Mouse (Mus musculus) heart, embryonic 13.5 days (tissue): ENCODE data around the gene Sec61a2. TPM values are rescaled to one million over a fixed set of nuclear protein-coding genes. Genes with fewer than 3 reads are reported as not detected.

ENCODE experiments used
- ATAC-seq: fragments of 200-750 bp; cut with Nextera tagmentation; 2 replicates; pipeline ENCODE4 v1.8.0; 2017; ENCODE audit warnings: moderate TSS enrichment; ENCODE audit not compliant: insufficient number of reproducible peaks, low FRiP score, low TSS enrichment; ENCODE audit errors: extremely low read depth
- H3K27ac ChIP-seq: fragments of 300-500 bp; sonication (generic); replicated peaks from 2 replicates; pipeline ENCODE4 v1.5.1; 2015; ENCODE audit warnings: moderate library complexity, mild to moderate bottlenecking, inconsistent platforms
- H3K27me3 ChIP-seq: fragments of 300-500 bp; sonication (generic); replicated peaks from 2 replicates; pipeline ENCODE4 v1.6.1; 2015; ENCODE audit warnings: mild to moderate bottlenecking, inconsistent platforms
- H3K36me3 ChIP-seq: fragments of 300-500 bp; sonication (generic); 2 replicates; pipeline ENCODE4 v1.6.1; 2015; ENCODE audit warnings: mild to moderate bottlenecking, inconsistent platforms
- H3K4me1 ChIP-seq: fragments of 300-500 bp; sonication (generic); 2 replicates; pipeline ENCODE4 v1.6.1; 2015; ENCODE audit warnings: inconsistent platforms
- H3K4me2 ChIP-seq: fragments of 300-500 bp; sonication (generic); 2 replicates; pipeline ENCODE4 v1.6.1; 2015; ENCODE audit warnings: inconsistent platforms, mild to moderate bottlenecking, moderate library complexity
- H3K4me3 ChIP-seq: fragments of 300-500 bp; sonication (generic); 2 replicates; pipeline ENCODE4 v1.5.1; 2015; ENCODE audit warnings: moderate library complexity, mild to moderate bottlenecking, inconsistent platforms
- H3K9ac ChIP-seq: fragments of 300-500 bp; sonication (generic); 2 replicates; pipeline ENCODE4 v1.6.1; 2015; ENCODE audit warnings: inconsistent platforms, mild to moderate bottlenecking, moderate library complexity
- H3K9me3 ChIP-seq: fragments of 300-500 bp; sonication (generic); 2 replicates; pipeline ENCODE4 v1.6.1; 2016; ENCODE audit warnings: inconsistent platforms
- WGBS: fragments of 180-500 bp; shearing (Covaris S2); methylation state at CpG from one replicate; pipeline ENCODE4 v1.1.7; 2015; ENCODE audit warnings: mixed read lengths; 5-methylcytosine and 5-hydroxymethylcytosine counted together
- polyA plus RNA-seq: library from polyadenylated mRNA; unstranded; fragments of >200 nt; fragmentation: Nextera tagmentation; extraction: Ambion mirVana; gene quantifications from 2 replicates; pipeline ENCODE4 v1.2.1, GENCODE M21; 2015

Gene Sec61a2
- polyA plus RNA-seq = 49.2 and 50.0 TPM in 2 replicates

DNA sequence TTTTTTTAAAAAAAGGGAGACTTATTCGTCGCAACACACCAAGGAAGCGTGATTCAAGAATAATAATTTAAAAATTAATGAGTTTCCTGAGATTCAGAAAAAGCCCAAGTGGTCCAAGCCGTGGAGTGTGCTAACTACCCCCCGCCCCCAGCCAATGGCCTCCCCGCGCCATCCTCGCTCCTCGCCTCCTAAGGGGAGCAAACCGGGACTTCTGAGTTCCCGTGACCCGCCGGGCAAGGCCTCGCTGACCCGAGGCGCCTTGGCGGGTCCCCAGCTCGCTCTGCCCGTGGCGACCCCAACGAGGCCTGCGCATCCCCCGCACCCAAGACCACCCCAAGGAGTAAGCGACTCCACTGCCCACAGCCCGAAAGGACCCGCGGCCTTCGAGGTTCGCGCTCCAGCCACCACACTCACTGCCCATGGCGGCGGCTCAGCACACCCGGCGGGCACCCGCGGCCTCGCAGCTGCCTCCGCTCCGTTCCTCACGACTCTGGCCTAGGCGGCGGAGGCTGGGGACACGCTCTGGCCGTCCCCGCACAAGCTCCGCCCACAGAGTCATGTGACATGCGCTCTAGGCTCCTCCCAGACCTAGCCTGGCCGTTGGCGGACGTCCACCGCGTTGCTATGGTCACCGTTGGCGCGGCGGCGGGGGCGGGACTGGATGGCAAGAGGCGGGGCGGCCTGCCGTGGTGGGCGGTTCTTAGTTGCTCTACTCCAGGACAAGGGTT, at the start of gene Sec61a2:
TSS of gene Sec61a2 (minus strand) at position 590 of the 728 bp plus-strand sequence.
- Histone ChIP-seq H3K27ac (peak within 1 kb of the TSS; percentile 92), H3K9ac (peak within 1 kb of the TSS; percentile 95), H3K27me3 (no peaks in the 10 kb centered on the region), H3K4me3 (peak within 1 kb of the TSS; percentile 93), H3K36me3 (peaks cover 23% of the 10 kb centered on the region), H3K4me2 (peak within 1 kb of the TSS; percentile 72), H3K4me1 (peaks cover 10% of the 10 kb centered on the region), H3K9me3 (no peaks in the 10 kb centered on the region)
- under 1% methylated on average over 62 of the region's 62 CpGs for WGBS
- peak; percentile 100 for ATAC-seq

DNA sequence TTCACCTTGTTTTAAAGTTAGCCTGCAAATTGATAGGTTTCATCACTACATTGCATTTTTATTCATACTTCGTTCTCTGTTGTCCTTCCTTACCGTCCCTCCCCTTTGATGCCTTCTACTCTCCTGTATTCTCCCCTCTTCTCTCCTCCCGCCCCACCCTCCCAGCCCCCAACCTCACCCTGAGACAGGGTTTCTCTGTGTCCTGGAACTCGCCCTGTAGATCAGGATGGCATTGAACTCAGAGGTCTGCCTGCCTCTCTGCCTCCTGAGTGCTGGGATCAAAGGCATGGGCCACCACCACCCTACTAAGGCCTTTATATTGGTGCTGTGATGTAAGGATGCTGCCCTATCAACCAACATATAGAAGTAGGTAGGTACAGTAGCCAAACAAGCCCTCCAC, 47.8 kb upstream of the Sec61a2 start:
- ATAC-seq = no peak
- Histone ChIP-seq H3K4me2 (peak overlapping the region; percentile 87), H3K9ac (peak overlapping the region; percentile 81), H3K4me3 (peak overlapping the region; percentile 69), H3K27me3 (no peaks in the 10 kb centered on the region), H3K27ac (no peak overlapping the region), H3K9me3 (no peaks in the 10 kb centered on the region), H3K4me1 (0 out of 2 replicates have a peak, but pooled peaks cover 6% of the 10 kb centered on the region), H3K36me3 (no peaks in the 10 kb centered on the region)
- WGBS = 34% methylated on average over 4 of the region's 4 CpGs

DNA sequence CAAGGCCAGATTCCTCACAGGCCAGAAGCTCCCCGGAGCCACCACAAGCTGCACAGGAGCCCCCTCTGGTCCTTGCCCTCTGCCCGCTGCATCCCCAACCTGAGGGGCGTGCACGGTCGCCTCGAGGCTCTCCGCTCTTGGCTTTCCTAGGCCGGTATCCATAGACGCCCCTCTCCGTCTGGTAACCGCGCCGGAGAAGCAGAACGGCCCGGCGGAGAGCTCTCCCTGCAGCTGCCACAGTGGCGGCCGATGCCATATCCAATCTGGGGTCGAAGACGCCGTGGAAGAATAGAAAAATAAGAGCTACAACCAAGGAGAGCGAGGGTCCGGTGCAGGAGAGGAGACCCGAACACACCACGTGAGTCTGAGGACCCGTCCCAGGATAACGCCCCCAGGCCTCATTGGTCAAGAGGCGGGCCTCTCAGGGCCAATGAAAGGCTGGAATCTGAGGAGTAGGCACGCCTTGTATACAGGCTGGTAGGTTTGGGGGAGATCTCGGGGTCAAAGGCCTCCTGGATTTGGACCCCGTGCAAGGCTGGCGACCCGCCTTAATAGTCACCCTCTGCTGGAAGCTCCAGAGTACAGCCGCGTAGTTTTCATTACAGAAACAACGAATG, 47.3 kb upstream of the Sec61a2 start, which contains the start of gene Dhtkd1:
TSS of gene Dhtkd1 (minus strand) at position 377 of the 617 bp plus-strand sequence.
- H3K27ac ChIP-seq = no peak within 1 kb of the TSS
- H3K4me3 ChIP-seq = peak within 1 kb of the TSS; percentile 69
- peak; percentile 81 for ATAC-seq
- H3K4me1 ChIP-seq = 0 out of 2 replicates have a peak, but pooled peaks cover 6% of the 10 kb centered on the region
- peak within 1 kb of the TSS; percentile 81 for H3K9ac ChIP-seq
- no peaks in the 10 kb centered on the region for H3K27me3 ChIP-seq
- peak within 1 kb of the TSS; percentile 87 for H3K4me2 ChIP-seq
- under 1% methylated on average over 36 of the region's 36 CpGs for WGBS
- H3K9me3 ChIP-seq = no peaks in the 10 kb centered on the region
- H3K36me3 ChIP-seq = no peaks in the 10 kb centered on the region

DNA sequence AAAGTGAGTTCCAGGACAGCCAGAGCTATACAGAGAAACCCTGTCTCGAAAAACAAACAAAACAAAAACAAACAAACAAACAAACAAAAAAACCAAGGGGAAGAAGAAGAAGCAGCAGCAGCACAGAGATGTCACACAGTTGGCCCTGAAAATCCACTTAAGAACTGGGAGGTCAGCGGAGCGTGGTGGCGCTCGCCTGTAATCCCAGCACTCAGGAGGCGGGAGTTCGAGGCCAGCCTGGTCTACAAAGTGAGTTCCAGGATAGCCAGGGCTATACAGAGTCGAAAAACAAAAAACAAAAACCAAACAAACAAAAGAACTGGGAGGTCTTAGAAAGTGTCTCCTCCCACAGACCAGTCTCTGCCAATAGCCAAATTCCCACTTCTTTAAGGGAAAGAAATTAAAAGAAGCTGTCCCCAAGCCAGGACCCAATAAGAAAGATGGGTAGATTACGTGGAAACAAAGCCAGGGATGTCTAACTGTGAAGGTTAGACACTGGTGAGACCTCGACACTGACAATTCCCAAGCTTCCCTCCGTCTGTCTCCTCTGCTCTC, 46.7 kb upstream of the Sec61a2 start:
- 54% methylated on average over 11 of the region's 11 CpGs for WGBS
- H3K4me2 ChIP-seq = peak overlapping the region; percentile 87
- ATAC-seq = no peak
- H3K4me3 ChIP-seq = peak overlapping the region; percentile 69
- no peak overlapping the region for H3K27ac ChIP-seq
- H3K27me3 ChIP-seq = no peaks in the 10 kb centered on the region
- no peaks in the 10 kb centered on the region for H3K9me3 ChIP-seq
- H3K36me3 ChIP-seq = no peaks in the 10 kb centered on the region
- H3K9ac ChIP-seq = peak overlapping the region; percentile 81
- H3K4me1 ChIP-seq = 0 out of 2 replicates have a peak, but pooled peaks cover 6% of the 10 kb centered on the region

DNA sequence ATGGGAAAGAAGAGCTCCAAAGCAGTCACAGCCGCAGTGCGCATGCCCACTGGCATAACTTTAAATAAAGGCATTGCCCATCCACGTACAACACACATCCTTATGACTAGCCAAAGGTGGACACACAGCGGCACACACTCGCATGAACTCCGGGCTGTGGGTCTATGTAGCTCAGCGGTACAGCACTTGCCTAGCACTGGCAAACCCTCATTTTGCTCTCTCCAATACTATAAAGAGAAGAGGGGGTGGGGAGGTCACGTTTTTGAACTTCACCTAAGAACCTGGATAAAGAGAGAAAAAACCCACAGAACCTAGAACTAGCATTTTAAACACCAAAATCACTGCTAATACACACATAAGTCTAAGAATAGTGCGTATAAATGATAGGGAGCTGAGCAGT, 45.7 kb upstream of the Sec61a2 start:
- ATAC-seq = no peak
- Histone ChIP-seq H3K4me1 (0 out of 2 replicates have a peak, but pooled peaks cover 6% of the 10 kb centered on the region), H3K36me3 (no peaks in the 10 kb centered on the region), H3K9me3 (no peaks in the 10 kb centered on the region), H3K27me3 (no peaks in the 10 kb centered on the region), H3K4me2 (no peak overlapping the region), H3K4me3 (no peak overlapping the region), H3K27ac (no peak overlapping the region), H3K9ac (no peak overlapping the region)
- WGBS = 90% methylated on average over 9 of the region's 9 CpGs

- H3K9ac ChIP-seq = no peak overlapping the region
- 0 out of 2 replicates have a peak, but pooled peaks cover 6% of the 10 kb centered on the region for H3K4me1 ChIP-seq
- H3K36me3 ChIP-seq = no peaks in the 10 kb centered on the region
- no peak overlapping the region for H3K4me3 ChIP-seq
- no peak for ATAC-seq
- H3K27me3 ChIP-seq = no peaks in the 10 kb centered on the region
- no peaks in the 10 kb centered on the region for H3K9me3 ChIP-seq
- 83% methylated on average over 14 of the region's 14 CpGs for WGBS
- H3K27ac ChIP-seq = no peak overlapping the region
- H3K4me2 ChIP-seq = no peak overlapping the region
Observed at GRCm38 (mm10) chr2:5939911-5940310, 44.7 kb upstream of the Sec61a2 start.

- H3K36me3 ChIP-seq = no peaks in the 10 kb centered on the region
- no peak overlapping the region for H3K9ac ChIP-seq
- 0 out of 2 replicates have a peak, but pooled peaks cover 6% of the 10 kb centered on the region for H3K4me1 ChIP-seq
- no peak overlapping the region for H3K4me3 ChIP-seq
- WGBS = 79% methylated on average over 3 of the region's 3 CpGs
- H3K27me3 ChIP-seq = no peaks in the 10 kb centered on the region
- no peak for ATAC-seq
- no peaks in the 10 kb centered on the region for H3K9me3 ChIP-seq
- H3K27ac ChIP-seq = no peak overlapping the region
- no peak overlapping the region for H3K4me2 ChIP-seq
Observed at GRCm38 (mm10) chr2:5939319-5939718, 44.1 kb upstream of the Sec61a2 start.

- Histone ChIP-seq H3K27ac (no peak overlapping the region), H3K36me3 (no peaks in the 10 kb centered on the region), H3K4me2 (no peak overlapping the region), H3K4me1 (no peaks in the 10 kb centered on the region), H3K9ac (no peak overlapping the region), H3K9me3 (no peaks in the 10 kb centered on the region), H3K27me3 (no peaks in the 10 kb centered on the region), H3K4me3 (no peak overlapping the region)
- ATAC-seq = no peak
- 81% methylated on average over 4 of the region's 4 CpGs for WGBS
Observed at GRCm38 (mm10) chr2:5936550-5936949, 41.3 kb upstream of the Sec61a2 start.

DNA sequence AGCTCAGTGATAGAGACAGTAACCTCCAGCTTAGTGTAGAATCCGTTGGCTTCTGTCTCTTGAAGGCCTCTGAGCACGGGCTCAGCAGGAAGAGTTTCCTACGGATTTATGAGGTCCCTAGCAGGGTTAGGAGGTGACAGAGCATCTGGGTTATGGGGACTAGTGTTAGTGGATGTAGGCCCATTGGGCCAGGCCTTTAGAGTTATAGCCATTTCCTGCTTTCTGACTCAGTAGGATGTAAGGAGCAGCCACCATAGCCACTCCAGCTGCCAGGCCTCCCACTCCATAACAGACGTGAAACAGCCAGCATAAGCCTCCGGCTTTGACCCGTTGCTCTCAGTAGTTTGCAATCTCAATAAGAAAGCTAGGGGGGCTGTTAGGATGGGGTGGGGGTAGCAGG, 40.8 kb upstream of the Sec61a2 start:
- Histone ChIP-seq H3K9ac (no peak overlapping the region), H3K27me3 (no peaks in the 10 kb centered on the region), H3K4me1 (no peaks in the 10 kb centered on the region), H3K36me3 (no peaks in the 10 kb centered on the region), H3K9me3 (no peaks in the 10 kb centered on the region), H3K27ac (no peak overlapping the region), H3K4me2 (no peak overlapping the region), H3K4me3 (no peak overlapping the region)
- no peak for ATAC-seq
- 72% methylated on average over 6 of the region's 6 CpGs for WGBS

DNA sequence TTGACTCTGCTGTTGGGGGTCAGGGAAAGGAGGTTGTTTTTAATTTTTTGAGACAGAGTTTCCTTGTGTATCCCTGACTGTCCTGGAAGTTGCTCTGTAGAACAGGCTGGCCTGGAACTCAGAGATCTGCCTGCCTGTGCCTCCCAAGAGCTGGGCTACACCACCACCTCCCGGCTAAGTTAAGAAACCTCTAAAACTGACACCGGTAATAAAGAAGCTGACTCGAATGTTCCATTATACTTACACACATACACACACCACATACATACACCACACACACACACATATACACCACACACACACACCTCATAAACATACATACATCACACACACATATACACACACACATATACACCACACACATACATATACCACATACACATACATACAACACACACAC, 39.7 kb upstream of the Sec61a2 start:
- Histone ChIP-seq H3K4me2 (no peak overlapping the region), H3K36me3 (no peaks in the 10 kb centered on the region), H3K27me3 (no peaks in the 10 kb centered on the region), H3K9me3 (no peaks in the 10 kb centered on the region), H3K4me1 (no peaks in the 10 kb centered on the region), H3K9ac (no peak overlapping the region), H3K4me3 (no peak overlapping the region), H3K27ac (no peak overlapping the region)
- ATAC-seq = no peak
- WGBS = 85% methylated on average over 3 of the region's 3 CpGs

DNA sequence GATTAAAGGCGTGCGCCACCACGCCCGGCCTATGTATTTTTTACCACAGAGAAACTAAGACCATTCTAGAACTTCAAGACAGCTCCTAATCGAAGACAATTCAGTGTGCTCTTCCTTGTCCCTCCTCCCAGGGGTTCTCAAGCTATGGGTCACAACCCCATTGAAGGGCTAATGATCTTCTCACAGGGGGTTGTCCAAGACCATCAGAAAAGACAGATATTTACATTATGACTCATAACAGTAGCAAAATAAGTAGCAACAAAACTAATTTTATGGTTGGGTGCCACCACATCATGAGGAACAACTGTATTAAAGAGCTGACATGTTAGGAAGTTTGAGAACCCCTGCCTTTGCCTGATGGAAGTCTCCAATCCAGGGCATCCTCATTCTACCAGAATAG, 36.7 kb upstream of the Sec61a2 start:
- Histone ChIP-seq H3K9ac (no peak overlapping the region), H3K27me3 (no peaks in the 10 kb centered on the region), H3K4me3 (no peak overlapping the region), H3K9me3 (no peaks in the 10 kb centered on the region), H3K27ac (no peak overlapping the region), H3K4me2 (no peak overlapping the region), H3K36me3 (peaks cover 6% of the 10 kb centered on the region; the same call in 1 of the 2 replicates), H3K4me1 (no peaks in the 10 kb centered on the region)
- ATAC-seq = no peak
- WGBS = 92% methylated on average over 5 of the region's 5 CpGs
